Mouse (Mus musculus) ES-CJ7 (cell line): Measurements from ENCODE around the gene Ttc28.
A peak's percentile ranks its signal among the peaks of the same experiment; 100 is the strongest.

Source experiments
- DNase-seq: peaks from one replicate; pipeline ENCODE4 v3.0.0; 2011; ENCODE audit warnings: low read depth, low spot score

The Ttc28 gene

DNA sequence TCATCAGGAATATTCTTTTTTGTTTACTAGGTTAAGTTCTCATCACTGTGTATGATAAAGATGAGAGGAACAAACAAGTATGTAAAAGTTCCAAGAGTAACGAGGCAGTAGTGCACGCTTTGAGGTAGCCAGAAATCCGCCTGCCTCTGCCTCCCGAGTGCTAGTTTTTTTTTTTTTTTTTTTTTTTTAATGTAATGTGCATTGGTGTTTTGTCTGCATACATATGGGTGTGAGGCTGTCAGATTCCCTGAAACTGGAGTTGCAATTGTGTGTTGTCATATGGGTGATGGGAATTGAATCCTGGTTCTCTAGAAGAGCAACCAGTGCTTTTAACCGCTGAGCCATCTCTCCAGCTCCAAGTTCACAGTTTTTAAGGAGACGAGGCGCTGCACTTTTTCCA is 561 bp upstream of the Ttc28 start:
- no peak for DNase-seq

DNA sequence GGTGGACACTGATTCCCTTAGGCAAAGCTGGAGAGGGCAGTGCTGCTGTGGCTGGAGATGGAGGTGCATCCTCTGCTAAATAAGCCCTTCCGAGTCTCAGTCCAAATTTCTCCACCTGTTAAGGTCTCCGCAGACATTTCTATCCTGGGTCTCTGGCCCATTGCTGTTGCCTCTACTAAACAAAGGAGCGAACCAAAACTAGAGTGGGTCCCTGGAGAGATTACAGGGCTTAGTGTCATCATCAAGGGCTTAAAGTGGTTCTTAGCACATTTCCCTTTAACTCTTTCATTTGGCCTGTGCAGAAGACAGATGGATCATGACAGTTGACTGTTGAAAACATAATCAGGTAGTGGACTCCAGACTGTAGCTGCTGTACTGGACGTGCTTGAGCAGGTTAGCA is 9.0 kb downstream of the Ttc28 start:
- DNase-seq = no peak

DNA sequence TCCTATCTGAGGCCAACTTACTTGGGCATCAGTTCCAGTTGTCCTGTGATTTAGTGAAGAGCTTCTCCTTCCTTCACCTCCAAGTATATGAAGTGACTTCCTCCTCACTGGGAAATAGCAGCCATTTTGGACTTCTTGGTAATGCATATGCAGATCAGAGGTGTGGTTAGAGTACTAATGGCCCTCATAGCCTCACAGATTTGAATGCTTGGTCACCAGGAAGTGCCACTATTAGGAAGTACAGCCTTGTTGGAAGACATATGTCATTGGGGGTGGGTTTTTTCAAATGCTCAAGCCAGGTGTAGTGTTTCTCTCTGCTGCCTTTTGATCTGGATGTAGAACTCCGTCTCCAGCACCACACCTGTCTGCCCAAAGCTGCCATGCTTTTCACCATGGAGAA is 10.3 kb downstream of the Ttc28 start:
- DNase-seq = no peak

DNA sequence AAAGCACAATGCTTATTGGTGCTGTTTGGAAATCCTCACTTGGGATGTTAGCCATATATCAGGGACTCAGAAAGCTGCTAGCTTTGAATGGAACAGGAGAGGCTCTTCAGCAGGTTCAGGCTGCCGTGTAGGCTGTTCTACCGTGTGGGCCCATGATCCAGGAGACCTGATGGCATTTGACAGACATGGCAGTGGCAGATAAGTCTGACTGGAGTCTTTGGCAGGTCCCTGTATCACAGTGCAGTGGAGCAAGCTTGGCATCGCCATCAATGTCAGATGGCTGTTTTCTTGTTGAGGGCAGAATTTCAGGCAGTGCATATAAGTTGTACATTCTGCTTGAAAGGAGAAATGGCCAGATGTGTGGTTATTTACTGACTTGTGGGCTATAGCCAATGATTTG is 11.0 kb downstream of the Ttc28 start:
- no peak for DNase-seq

DNA sequence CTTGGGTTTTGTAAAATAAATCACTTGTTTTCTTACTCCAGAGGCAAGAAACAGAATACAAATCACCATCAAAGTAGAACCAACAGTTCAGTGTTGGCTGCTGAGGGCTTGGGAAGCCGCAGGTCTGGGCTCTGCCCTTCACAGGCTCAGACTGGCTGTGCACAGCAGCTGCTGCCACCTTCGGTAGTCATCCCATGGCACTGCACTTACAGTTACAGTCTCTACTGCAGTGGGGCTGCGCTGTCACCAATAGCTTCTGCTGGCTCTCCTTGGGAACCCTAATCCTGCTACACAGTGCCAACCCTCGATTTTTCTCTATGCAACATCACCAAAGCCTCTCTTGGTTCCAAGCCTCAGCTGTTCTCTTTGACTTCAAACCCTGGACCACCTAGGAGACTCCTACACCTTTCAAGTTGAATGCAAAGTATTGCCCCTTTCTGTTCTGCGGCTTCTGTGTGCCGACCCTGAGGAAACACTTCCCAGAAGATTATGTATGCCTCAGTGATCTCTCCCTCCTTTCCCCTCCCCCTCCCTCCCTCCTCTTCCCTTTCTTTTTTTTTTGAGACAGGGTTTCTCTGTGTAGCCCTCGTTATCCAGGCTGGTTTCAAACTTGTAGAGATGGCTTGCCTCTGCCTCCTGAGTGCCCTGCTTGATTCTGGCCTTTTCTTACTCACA is 17.6 kb downstream of the Ttc28 start:
- DNase-seq = no peak

DNA sequence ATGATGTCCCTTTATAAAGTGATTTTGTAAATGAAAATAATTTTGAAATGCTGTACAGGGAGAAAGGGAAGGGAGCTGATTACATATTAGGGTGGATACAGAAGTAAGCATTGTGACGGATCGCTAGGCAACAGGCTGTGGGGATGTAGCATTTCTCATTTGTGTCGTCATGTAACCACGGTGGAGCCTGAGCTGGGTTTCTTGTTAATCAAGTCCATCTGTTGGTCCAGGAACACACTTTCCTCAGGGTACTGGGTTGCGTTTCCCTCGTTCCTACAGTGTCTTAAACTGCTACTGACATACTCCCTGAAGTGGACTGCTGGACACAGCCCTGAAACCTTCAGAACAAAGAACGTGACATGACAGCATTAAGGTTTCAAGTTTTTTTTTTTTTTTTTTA is 18.6 kb downstream of the Ttc28 start:
- DNase-seq = no peak

DNA sequence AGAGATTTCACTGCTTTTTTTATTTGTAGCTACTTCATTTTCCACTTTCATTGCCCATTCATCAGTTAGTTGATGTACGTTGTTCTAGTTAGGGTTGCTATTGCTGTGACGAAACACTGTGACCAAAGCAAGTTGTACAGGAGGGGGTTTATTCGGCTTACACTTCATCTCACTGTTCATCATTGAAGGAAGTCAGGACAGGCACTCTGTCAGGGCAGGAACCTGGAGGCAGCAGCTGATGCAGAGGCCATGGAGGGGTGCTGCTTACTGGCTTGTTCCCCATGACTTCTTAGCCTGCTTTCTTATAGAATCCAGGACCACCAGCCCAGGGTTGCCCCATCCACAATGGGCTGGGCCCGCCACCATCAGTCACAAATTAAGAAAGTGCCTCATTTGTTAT is 19.2 kb downstream of the Ttc28 start:
- no peak for DNase-seq

DNA sequence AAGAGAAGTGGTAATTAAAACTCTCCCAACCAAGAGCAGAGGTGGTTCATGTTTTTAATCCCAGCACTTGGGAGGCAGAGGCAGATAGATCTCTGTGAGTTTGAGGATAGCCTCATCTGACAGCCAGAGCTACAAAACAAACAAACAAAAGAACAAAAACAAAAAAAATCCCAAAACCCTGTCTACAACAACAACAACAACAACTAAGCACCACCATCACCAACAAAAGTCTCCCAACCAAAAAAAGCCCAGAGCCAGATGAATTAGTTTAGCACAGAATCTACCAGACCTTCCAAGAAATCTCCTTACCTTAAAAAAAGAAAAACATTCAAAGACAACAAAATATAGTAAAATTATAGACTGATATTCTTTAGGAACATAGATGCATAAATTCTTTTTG is 20.7 kb downstream of the Ttc28 start:
- no peak for DNase-seq

DNA sequence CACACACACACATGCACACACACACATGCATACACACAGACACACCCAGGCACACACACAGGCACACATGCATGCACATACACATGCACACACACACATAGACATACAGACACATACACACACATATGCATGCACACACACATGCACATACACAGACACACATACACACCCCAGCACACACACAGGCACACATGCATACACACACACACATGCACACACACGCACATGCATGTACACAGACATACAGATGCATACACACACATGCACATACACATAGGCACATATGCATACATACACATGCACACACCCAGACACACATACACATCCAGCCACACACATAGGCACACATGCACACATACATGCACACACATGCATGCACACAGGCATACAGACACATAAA is 27.1 kb downstream of the Ttc28 start:
- DNase-seq = no peak

DNA sequence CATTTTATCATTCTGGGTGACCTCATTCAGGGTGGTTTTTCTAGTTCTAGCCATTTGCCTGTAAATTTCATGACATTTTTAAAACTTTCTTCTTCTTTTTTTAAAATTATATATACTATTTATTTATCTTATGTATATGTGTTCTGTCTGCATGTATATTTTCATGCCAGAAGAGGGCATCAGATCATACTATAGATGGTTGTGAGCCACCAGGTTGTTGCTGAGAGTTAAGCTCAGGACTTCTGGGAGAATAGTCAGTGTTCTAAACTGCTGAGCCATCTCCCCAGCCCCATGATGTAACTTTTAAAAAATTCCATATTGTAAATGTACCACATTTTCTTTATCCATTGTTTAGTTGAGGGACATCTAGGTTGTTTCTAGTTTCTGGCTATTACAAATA is 29.3 kb downstream of the Ttc28 start:
- no peak for DNase-seq

DNA sequence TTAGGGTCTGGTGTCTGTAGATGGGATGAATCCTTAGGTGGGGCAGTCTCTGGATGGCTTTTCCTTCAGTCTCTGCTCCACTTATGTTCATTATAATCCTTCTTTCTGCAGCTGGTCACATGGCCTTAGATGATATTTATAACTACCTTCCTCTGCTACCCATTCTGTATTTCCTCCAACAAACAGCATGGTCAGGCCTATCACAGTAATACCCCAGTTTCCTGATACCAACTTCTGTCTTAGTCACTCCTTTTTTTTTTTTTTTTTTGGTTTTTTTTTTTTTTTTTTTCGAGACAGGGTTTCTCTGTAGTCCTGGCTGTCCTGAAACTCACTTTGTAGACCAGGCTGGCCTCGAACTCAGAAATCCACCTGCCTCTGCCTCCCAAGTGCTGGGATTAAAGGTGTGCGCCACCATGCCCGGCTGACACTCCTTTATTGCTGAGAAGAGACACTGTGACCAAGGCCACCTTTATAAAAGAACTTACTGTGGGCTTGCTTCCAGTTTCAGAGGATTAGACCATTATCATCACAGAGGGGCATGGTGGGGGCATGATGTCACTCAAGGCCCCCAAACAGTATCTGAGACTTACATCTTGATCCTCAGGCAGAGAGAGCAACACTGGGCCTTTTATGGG is 30.5 kb downstream of the Ttc28 start:
- DNase-seq = no peak

DNA sequence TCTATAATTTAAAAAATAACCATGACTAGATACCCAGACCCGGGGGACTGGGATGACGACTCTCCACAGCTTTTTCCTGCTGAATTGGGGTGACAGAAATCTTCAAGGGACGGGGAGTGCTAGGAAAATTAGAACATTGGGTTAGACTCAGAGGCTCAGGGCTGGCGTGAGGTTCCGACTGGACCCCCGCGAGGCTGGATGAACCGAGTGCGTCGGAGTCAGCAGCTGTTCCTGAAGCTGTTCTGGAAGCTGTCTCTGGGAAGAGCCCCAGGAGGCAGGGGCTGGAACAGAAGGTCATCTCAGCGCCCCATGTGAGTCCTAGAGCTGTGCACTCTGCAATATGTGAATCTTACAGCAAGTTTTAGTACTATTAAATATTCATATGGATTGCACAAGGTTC is 35.3 kb downstream of the Ttc28 start:
- no peak for DNase-seq

DNA sequence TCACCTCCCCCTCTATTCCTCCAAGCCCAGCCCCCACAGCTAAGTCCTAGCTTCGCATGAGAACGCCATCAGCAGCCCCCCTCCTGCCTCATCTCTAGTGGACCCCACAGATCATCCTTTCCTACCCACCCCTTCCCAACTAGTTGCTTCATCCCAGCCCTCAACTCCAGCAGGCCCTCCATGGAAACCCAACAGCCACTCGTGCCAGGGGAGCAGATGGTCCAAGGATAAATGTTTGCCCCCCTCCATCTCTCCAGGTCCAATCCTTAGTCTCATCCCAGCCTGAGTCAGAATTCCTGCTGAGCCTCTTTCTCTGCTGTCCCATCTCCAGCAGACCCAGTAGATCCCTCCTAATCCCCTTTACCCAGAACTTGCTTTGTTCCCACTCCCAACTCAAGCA is 36.6 kb downstream of the Ttc28 start:
- no peak for DNase-seq

DNA sequence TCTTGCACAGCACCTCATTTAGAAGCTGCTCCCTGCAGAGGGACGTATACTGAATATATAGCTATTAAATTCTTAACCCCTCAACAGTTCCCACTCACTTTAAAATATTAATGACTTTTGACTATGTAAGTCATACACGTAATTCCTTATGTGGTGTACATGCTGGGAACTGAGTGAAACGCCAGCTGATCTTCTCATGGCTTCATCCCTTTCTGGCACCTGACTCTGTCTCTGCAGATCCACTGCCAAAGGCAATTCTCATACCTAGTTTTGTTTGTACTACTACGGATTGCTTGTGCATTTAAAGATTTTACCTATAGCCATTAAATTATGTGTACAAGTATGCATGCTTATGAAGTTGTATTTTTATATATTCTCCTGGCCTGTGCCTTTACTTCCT is 39.9 kb downstream of the Ttc28 start:
- no peak for DNase-seq

DNA sequence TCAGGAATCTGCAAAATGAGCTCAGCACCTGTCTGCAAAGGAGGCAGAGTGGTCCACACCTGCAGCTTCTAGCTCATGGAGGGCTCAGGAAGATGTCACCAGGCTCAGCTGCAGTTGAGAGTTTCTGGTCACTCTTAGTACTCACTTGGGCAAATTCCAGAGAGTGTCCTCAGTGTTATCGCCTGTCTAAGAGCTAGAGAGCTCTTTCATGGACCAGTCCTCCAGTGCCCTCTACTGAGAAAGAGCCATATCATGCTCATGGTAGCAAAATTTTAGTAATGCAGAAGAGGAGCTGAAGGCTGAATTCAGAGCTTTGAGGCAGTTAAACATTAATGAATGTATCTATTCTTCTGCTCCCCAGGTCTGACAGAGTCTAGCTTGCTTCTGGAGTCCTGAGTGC is 43.7 kb downstream of the Ttc28 start:
- no peak for DNase-seq

DNA sequence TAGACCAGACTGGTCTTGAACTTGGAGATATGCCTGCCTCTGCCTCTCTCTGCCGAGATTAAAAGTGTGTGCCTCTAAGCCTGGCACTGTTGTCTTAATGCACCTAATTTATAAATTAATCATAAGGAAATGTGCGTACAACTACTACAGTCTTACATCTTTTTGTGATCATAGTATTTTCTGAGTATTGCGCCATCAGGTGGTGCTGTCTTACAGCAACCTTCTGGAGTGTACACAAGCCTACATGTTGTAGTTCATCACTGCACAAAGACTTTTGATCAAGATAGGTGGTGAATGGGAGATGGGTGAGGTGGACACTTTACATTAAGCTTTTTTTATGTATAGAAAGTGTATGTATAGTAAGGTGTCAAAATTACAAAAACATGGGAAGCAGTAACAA is 45.0 kb downstream of the Ttc28 start:
- DNase-seq = no peak

DNA sequence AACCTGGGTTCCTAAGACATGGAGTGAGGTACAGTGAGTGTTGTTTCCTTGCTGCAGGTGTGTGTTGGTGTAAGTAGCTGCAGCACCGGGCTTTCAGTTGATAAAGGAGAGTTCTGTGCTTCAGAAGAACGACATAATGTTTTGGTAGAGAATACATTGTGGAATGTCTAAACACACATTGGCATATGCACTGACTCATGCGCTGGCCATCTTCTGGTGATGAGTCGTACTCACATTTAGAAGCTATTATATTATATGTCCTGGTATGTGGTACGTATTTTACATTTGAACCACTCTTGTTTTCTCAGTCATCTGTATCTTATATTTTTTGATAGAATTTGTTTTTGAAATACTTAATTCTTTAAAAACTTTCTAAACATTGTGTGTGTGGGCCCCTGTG is 46.2 kb downstream of the Ttc28 start:
- DNase-seq = no peak

DNA sequence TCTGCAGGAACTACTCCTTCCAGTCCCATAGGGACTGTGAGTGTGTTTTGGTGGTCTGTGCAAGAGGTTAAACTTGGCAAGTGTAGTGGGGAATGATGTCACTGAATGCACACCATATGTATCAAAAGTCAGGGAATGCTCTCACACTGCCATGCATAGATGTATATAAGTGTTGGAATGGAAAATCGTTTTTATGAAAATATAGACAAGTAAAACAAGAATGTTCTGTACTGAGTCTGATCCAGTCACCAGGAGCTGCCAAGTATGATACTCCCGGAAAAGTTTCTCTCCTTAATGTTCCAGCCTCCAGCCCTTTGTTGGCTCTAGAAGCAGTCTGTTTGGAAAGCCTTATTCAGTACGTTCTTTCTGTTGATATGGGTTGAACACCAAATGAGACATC is 48.7 kb downstream of the Ttc28 start:
- no peak for DNase-seq

DNA sequence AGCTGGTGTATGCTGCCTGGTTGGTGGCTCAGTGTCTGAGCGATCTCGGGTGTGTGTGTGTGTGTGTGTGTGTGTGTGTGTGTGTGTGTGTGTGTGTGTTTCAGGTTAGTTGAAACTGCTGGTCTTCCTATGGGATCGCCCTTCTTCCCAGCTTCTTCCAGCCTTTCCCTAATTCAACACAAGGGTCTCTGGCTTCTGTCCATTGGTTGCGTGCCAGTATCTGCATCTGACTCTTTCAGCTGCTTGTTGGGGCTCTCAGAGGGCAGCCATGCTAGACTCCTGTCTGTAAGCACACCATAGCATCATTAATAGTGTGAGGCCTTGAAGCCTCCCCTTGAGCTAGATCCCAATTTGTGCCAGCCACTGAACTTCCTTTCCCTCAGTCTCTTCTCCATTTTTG is 49.7 kb downstream of the Ttc28 start:
- DNase-seq = no peak

DNA sequence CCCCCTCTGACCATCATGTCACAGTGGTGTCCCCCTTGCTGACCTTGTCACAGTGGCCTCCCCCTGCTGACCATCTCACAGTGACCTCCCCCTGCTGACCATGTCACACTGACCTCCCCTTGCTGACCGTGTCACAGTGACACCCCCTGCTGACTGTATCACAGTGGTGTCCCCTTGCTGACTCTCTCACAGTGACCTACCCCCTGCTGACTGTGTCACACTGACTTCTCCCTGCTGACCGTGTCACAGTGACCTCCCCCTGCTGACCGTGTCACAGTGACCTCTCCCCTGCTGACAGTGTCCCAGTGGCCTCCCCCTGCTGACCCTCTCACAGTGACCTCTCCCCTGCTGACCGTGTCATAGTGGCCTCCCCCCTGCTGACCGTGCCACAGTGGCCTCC is 57.0 kb downstream of the Ttc28 start:
- DNase-seq = no peak

DNA sequence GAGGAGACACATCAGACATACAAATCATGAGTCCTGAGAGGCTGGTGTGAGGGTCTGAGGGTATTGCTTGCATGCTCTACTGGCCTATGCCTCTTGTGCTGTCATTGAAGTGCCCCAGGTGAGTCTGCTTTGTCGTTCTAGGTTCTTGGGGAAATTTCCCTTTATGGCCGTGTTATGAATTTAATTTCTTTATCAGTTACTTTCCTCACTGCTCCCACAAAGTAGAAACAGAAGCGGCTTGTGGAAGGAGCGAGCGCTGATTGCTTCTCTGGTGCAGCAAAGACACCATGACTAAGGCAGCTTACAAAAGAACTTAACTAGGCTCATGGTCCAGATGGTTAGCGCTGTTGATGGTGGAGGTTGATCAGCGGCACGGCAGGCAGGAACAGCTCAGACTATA is 64.7 kb downstream of the Ttc28 start:
- no peak for DNase-seq

DNA sequence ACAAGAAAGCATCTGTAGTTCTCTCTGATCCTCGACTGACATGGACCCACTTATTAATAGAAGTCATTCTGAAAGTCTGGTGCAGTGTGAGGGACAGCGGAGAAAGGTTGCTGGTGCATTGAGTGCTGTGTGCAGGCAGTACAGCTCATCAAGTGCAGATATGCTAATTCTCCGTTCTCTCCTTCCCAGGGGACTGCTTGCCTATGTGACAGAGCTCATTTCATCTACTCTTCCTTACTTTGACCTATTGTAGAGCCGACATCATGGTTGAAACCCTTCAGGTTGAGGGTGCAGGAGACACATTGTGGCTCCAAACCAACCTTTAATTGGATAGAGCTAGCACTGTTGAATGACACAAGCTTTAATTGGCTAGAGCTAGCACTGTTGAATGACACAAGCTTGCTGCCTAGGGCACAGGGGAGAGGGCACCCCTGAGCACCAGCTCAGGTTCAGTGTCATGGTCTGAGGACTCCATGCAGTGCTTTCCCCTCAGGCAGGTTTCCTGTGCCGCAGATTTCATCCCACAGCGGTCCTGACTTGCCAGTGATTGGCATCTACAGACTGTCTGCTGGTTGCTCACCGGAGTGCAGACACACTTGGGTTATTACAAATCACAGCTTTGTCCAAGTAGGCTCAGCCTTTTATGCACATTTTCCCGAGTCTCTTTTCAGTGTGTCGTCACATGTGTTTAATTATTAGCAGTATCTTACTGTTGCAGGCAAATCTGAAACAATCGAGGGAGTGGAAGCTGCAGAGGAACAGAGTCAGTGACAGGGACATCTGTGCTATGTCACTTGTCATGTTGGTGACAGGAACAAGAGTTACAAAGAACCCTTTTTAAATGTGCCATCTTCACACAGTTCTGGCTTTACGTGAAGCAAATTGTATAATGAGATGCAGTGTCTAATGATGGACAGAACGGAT is 69.1 kb downstream of the Ttc28 start:
- DNase-seq = no peak

DNA sequence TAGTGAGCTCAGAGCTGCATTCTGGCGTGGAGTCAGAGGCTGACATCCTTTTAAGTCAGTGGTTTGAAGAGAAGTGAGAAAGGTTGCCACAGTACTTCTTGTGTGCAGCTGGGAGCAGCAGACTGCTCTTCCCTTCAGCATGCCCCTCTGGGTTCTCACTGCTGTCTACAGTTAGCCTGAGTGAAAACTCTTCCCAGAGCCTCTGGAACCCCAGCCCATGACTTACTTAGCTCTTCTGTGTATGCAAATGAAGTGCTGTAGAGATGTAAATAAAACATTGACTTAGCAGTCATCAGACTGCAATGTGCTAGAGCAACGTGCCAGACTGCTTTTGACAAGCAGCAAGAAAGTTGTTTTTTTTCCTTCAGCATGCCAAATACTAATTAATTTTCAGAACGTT is 70.2 kb downstream of the Ttc28 start:
- DNase-seq = peak; percentile 47
